Mouse (Mus musculus) heart, embryonic 14.5 days (tissue): ENCODE results near the gene Hsd17b13. TPM values are rescaled to one million over a fixed set of nuclear protein-coding genes. Genes with fewer than 3 reads are reported as not detected.
"Not testable (repeated sequence)": the region's sequence is repeated elsewhere in the genome, so short reads cannot be mapped to it uniquely, and the experiment has no call there.

Source experiments
- ATAC-seq: fragments of 200-750 bp; cut with Nextera tagmentation; 2 replicates; pipeline ENCODE4 v1.8.0; 2017; ENCODE audit warnings: low read depth, moderate TSS enrichment; ENCODE audit not compliant: insufficient number of reproducible peaks, insufficient read depth, low FRiP score
- H3K27ac ChIP-seq, 2 experiments: fragments of 200-500 bp in 1 of 2; fragments of 300-500 bp in 1 of 2; sonication (generic) in 1 of 2; replicated peaks in 1 of 2; 2 replicates each; pipeline ENCODE4 v1.5.1; 2012 to 2014; ENCODE audit warnings: low read depth in 2 of 2, low read length in 2 of 2, control low read depth in 1 of 2, mild to moderate bottlenecking in 1 of 2, mixed read lengths in 1 of 2; ENCODE audit not compliant: control insufficient read depth in 1 of 2, insufficient read depth in 1 of 2
- H3K27me3 ChIP-seq: fragments of 300-500 bp; sonication (generic); 2 replicates; pipeline ENCODE4 v1.6.1; 2014; ENCODE audit warnings: mild to moderate bottlenecking, low read length, control low read depth; ENCODE audit not compliant: control insufficient read depth, insufficient read depth
- H3K36me3 ChIP-seq: fragments of 300-500 bp; sonication (generic); 2 replicates; pipeline ENCODE4 v1.6.1; 2014; ENCODE audit warnings: mild to moderate bottlenecking, control low read depth, low read length, mixed read lengths; ENCODE audit not compliant: control insufficient read depth, insufficient read depth
- H3K4me1 ChIP-seq, 2 experiments: fragments of 200-500 bp in 1 of 2; fragments of 300-500 bp in 1 of 2; sonication (generic) in 1 of 2; 2 replicates each; pipeline ENCODE4 v1.6.1; 2012 to 2014; ENCODE audit warnings: low read length in 2 of 2, control low read depth in 1 of 2, mixed read lengths in 1 of 2; ENCODE audit not compliant: control insufficient read depth in 2 of 2, insufficient read depth in 2 of 2
- H3K4me2 ChIP-seq: fragments of 300-500 bp; sonication (generic); 2 replicates; pipeline ENCODE4 v1.6.1; 2014; ENCODE audit warnings: mild to moderate bottlenecking, low read length
- H3K4me3 ChIP-seq, 2 experiments: fragments of 200-500 bp in 1 of 2; fragments of 300-500 bp in 1 of 2; sonication (generic) in 1 of 2; 2 replicates each; pipeline ENCODE4 v1.5.1; 2012 to 2014; ENCODE audit warnings: low read length in 2 of 2, mild to moderate bottlenecking in 2 of 2, control low read depth in 1 of 2, low read depth in 1 of 2, moderate library complexity in 1 of 2; ENCODE audit not compliant: control insufficient read depth in 1 of 2, insufficient read depth in 1 of 2
- H3K9ac ChIP-seq: fragments of 300-500 bp; sonication (generic); 2 replicates; pipeline ENCODE4 v1.6.1; 2014; ENCODE audit warnings: mild to moderate bottlenecking, low read length
- H3K9me3 ChIP-seq: fragments of 300-500 bp; sonication (generic); 2 replicates; pipeline ENCODE4 v1.6.1; 2016; ENCODE audit warnings: low read length, control low read depth; ENCODE audit not compliant: control insufficient read depth
- WGBS: fragments of 180-500 bp; shearing (Covaris S2); extraction: QIAGEN DNeasy Blood & Tissue Kit; methylation state at CpG from one replicate; pipeline ENCODE4 v1.1.7; 2014; 5-methylcytosine and 5-hydroxymethylcytosine counted together
- polyA plus RNA-seq: library from polyadenylated mRNA; unstranded; fragments of >200 nt; fragmentation: Nextera tagmentation; extraction: Ambion mirVana; gene quantifications from 2 replicates; pipeline ENCODE4 v1.2.1, GENCODE M21; 2014

Gene Hsd17b13
- polyA plus RNA-seq, 1 experiment from 2014 or later, result not detected

DNA sequence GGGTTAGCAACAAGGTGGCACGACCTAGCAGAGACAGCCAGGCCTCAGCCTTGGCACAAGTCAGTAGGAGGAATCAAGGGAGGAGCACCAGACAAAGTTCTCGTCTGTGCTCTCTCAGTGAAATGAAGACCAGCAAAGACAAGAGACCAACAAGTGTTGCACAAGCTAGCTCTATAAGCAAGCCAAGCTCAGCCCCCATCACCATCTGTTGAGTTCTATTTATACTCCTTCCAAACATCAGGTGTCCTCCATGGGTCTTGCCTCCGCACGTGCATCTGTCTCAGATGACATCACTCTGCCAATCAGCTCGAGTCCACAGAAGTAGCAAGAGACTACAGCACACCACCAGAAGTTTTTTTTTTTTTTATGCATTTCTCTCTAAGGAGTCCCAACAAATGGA, 22.6 kb downstream of the Hsd17b13 start:
- Histone ChIP-seq H3K27me3 (no peaks in the 10 kb centered on the region), H3K4me2 (no peak overlapping the region), H3K36me3 (no peaks in the 10 kb centered on the region), H3K4me3 (no peak overlapping the region), H3K4me1 (no peaks in the 10 kb centered on the region), H3K9me3 (no peaks in the 10 kb centered on the region), H3K9ac (no peak overlapping the region), H3K27ac (no peak overlapping the region)
- WGBS, result 67% methylated on average over 5 of the region's 5 CpGs
- no peak for ATAC-seq

DNA sequence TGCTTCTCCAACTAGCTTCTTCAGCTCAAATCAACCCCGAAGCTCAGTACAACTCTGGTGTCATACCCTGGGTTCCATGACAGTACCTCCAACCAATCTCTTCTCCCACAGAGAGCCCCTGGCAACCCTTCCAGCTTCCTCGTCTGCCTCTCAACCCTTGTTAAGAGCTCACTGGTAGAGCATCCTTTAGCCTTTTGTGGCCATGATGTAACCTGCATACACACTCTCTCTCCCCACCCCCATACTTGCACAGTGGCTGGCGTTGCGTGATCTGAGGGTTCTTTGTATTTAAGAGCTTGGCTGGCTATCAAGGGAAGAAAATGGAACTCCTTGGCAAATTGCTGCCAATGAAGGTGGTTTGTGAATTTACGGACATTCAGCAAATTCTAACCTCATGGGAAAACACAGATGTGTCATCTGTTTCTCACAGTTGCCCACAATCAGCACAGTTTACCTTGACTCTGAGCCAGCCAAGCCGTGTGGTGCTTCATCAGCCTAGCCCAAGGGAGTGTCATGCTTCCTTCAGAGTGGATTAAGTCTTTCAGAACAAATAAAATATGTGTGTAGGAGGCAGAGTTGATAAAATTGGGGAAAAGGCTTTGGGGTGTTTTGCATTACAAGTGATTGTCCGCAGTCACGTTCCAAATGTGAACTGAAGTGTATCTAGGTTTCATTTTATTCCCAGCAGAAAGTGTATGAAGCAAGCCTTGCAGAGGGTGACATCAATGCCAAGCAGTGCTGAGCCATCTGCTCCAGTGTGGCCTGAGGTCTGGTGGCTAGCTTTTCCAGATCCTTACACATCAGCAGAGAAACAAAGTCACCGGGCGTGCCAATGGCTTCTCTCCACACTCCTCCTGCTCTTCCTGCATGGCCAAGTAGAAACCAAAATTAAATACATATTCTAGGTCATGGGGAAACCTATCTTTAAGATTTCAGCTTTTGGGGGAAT, 23.8 kb downstream of the Hsd17b13 start:
- no peak for ATAC-seq
- Histone ChIP-seq H3K9ac (no peak overlapping the region), H3K27me3 (no peaks in the 10 kb centered on the region), H3K9me3 (no peaks in the 10 kb centered on the region), H3K4me2 (no peak overlapping the region), H3K27ac (no peak overlapping the region), H3K36me3 (no peaks in the 10 kb centered on the region), H3K4me3 (no peak overlapping the region), H3K4me1 (no peaks in the 10 kb centered on the region)
- WGBS, result 76% methylated on average over 10 of the region's 10 CpGs

DNA sequence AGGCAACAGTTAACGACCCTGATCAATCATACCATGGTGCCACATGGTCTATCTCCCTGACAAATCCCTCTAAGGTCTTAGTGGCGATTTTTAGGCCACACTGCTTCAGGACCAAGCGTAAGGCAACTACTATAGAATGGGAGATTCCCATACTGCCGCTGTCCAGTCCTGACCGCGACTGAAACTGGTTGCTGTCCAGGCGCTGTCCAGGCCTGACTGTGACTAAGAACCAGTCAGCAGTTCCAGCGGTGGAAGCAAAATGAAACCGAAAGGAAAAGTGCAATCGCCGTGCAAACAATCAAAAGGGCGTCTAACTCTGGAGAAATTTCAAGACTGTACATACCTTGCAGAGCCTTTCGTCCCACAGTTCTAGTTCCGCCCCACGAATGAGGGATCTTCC, 27.1 kb downstream of the Hsd17b13 start:
- WGBS, result 91% methylated on average over 15 of the region's 15 CpGs
- ATAC-seq, H3K9me3 ChIP-seq, H3K4me3 ChIP-seq, H3K27me3 ChIP-seq, H3K36me3 ChIP-seq, H3K4me1 ChIP-seq, H3K9ac ChIP-seq, H3K27ac ChIP-seq, H3K4me2 ChIP-seq: not testable (repeated sequence)

DNA sequence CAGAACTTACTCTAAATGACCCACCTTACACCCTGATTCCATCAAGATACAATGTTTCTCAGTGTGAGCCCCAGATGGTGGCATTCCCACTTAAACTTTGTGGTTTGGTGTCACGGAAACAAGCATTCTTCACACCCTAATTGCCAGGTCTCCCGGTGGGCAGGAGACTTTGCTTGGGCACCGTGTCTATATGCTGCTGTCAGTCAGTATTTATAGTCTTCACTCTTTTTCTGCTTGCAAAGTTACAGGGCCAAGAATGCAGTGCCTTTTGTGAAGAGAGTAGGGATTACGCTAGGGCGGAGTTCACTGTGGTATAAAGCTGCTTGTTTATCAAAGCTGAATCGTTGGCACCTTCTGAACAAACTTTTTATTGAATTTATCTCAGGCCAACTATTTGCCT, 34.0 kb downstream of the Hsd17b13 start:
- Histone ChIP-seq H3K4me3 (no peak overlapping the region), H3K9me3 (no peaks in the 10 kb centered on the region), H3K4me1 (peaks cover 4 to 15% of the 10 kb centered on the region in 2 experiments), H3K9ac (no peak overlapping the region), H3K27ac (no peak overlapping the region), H3K36me3 (no peaks in the 10 kb centered on the region), H3K4me2 (no peak overlapping the region), H3K27me3 (no peaks in the 10 kb centered on the region)
- 55% methylated on average over 6 of the region's 6 CpGs for WGBS
- no peak for ATAC-seq

DNA sequence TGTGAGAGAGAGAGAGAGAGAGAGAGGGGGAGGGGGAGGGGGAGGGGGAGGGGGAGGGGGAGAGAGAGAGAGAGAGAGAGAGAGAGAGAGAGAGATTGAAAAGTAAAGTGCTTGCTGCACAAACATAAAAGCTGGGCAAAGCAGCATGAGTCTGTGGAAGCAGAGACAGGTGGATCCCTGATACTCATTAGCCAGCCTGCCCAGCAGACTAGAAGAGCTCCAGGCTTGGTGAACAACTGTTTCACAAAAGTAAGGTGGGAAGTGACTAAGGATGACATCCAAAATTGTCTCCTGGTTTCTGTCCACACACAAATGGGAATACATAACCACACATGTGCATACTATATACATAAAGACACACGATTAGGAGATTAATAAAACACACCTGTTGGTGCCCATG, 37.4 kb downstream of the Hsd17b13 start:
- Histone ChIP-seq H3K4me1 (peaks cover 9 to 18% of the 10 kb centered on the region in 2 experiments), H3K4me2 (no peak overlapping the region), H3K36me3 (no peaks in the 10 kb centered on the region), H3K9me3 (no peaks in the 10 kb centered on the region), H3K27ac (no peak overlapping the region), H3K27me3 (no peaks in the 10 kb centered on the region), H3K9ac (no peak overlapping the region), H3K4me3 (no peak overlapping the region)
- 82% methylated on average over 1 of the region's 1 CpGs for WGBS
- no peak for ATAC-seq

DNA sequence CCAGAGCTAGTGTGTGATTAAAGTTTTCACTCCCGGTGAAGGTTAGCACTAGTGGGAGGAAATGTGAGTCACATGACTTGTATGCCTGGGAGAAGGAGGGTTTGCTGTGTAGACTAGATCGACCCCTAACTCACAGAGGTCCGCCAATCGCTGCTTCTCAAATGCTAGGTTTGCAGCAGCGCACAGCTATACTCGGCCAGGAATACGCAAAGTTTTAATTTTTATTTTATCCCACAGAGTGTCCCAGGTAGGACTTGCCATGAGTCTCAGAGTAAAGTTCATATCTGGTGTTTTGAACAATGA, 37.9 kb downstream of the Hsd17b13 start:
- Histone ChIP-seq H3K9ac (no peak overlapping the region), H3K9me3 (no peaks in the 10 kb centered on the region), H3K27me3 (no peaks in the 10 kb centered on the region), H3K4me1 (peaks cover 9 to 18% of the 10 kb centered on the region in 2 experiments), H3K36me3 (no peaks in the 10 kb centered on the region), H3K4me3 (no peak overlapping the region), H3K27ac (peak overlapping the region in 1 of 2 experiments; percentile 59; a peak in 2 of 4 replicates), H3K4me2 (no peak overlapping the region)
- no peak for ATAC-seq
- WGBS, result 70% methylated on average over 7 of the region's 7 CpGs

DNA sequence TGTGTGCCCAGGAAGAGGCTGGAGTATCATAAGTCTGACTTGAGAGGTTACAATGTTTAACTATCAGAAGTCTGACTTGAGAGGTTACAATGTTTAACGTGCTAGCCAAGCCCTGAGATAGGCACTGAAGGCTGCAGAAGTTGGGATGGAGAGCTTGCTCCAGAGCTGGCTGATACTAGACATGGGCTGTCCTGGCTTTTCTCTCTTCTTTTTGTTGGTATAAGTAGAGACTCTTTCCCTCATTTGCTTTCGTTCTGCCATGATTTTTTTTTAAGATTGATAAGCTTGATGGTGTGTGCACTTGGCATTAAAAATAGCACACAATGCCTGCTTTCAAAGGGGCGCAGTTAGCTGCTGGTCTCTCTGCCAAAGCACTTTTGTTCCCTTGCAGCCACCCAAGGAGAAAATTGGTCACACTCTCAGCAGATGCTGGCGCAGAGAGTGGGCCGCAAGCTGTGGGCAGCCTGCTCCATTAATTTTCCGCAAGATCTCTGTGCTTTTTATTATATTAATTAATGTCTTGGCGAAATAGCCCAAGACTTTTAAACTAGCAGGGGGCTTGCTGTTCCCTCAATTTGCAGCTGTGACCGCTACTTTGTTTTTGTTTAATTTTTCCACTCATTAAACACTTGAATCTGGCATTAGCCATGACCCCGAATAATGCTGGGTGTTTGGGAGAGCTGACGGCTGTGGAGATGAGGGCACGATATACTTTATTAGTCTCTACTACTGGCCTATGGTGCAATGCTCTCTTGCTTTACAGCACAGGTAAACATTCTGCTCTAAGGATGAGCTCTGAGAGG, 38.5 kb downstream of the Hsd17b13 start:
- Histone ChIP-seq H3K4me2 (peak overlapping the region; percentile 11; the same call in 1 of the 2 replicates), H3K4me1 (peaks cover 7 to 18% of the 10 kb centered on the region in 2 experiments), H3K9me3 (no peaks in the 10 kb centered on the region), H3K4me3 (no peak overlapping the region), H3K27me3 (no peaks in the 10 kb centered on the region), H3K36me3 (no peaks in the 10 kb centered on the region), H3K27ac (peak overlapping the region; percentile 27 to 59), H3K9ac (no peak overlapping the region; the same call in 1 of the 2 replicates)
- ATAC-seq, result no peak
- WGBS, result 50% methylated on average over 11 of the region's 11 CpGs
